ENCODE assay signal across 1 mouse cellular context in the genomic region with DNA sequence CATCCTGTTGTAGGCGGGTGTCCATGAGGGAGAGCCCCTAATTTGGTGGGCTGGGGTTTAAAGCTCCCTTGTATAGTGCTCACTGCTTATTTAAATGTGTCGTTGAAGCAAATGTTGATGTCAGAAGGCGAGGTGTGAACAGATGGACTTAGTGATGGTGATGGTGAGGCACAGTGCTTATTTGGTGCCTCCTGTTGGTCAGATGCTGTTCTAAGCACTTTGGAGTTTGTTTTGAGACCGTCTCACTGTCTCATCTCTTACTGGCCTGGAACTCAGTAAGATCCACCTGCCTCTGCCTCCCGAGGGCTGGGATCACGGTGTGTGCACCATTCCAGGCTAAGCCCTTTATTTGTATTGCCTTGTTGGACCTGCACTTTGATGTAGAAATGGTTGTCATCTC.
TF ChIP-seq lines count a peak whose summit lies in the region.

No protein-coding gene starts in this region.

TF ChIP-seq in CH12.LX, 34 proteins besides CTCF, POLR2A, EP300 and RAD21:
- no peak for TF ChIP-seq PAX5 (IDR thresholded peaks at IDR 0.05; ENCODE audit: low read length)
- TF ChIP-seq SMC3 (IDR thresholded peaks at IDR 0.05; ENCODE audit: low read depth, low read length), result peak; percentile 54
TF ChIP-seq in CH12.LX: peak in this region for 1.
